Mouse (Mus musculus) embryonic fibroblast, embryonic 13.5 days (primary cell): ENCODE data around the gene Glyctk.

Experiments used
- CTCF ChIP-seq: IDR thresholded peaks from 2 replicates; pipeline ENCODE4 v1.5.1; 2011; ENCODE audit warnings: mild to moderate bottlenecking, control low read depth, low read length, moderate library complexity, borderline replicate concordance; ENCODE audit not compliant: insufficient read depth
- POLR2A ChIP-seq: IDR thresholded peaks from 2 replicates; pipeline ENCODE4 v1.6.1; 2011; ENCODE audit warnings: low read depth, mild to moderate bottlenecking, control low read depth, low read length, moderate library complexity

- no peak for TF ChIP-seq CTCF
- no peak for TF ChIP-seq POLR2A
These were observed 12.0 kb upstream of the Glyctk start for GRCm38 (mm10) chr9:106169917-106170316.
